Mouse (Mus musculus): Measurements from ENCODE around the gene Col27a1. TPM values are rescaled to one million over a fixed set of nuclear protein-coding genes. Genes with fewer than 3 reads are reported as not detected.
A peak's percentile ranks its signal among the peaks of the same experiment; 100 is the strongest.

Gene Col27a1
- total RNA-seq, 2 experiments from 2014 or later = 4.2 to 5.2 TPM

- DNase-seq (ENCODE audit: low spot score in 2 of 2) = peak; percentile 89 to 95
Observed at GRCm38 (mm10) chr4:63368577-63368976, 154.8 kb downstream of the Col27a1 start.

- no peak for DNase-seq (ENCODE audit: low spot score in 2 of 2)
Observed at GRCm38 (mm10) chr4:63370897-63371296, 157.1 kb downstream of the Col27a1 start.

GRCm38 (mm10) chr4:63371890-63372289 is 158.1 kb downstream of the Col27a1 start:
- DNase-seq (ENCODE audit: low spot score in 2 of 2) = peak in 1 of 2 experiments; percentile 41

GRCm38 (mm10) chr4:63373404-63373803 is 159.6 kb downstream of the Col27a1 start:
- DNase-seq (ENCODE audit: low spot score in 2 of 2) = no peak

GRCm38 (mm10) chr4:63374331-63374730 is 160.5 kb downstream of the Col27a1 start:
- DNase-seq (ENCODE audit: low spot score in 2 of 2) = no peak

GRCm38 (mm10) chr4:63375367-63375766 is 161.6 kb downstream of the Col27a1 start:
- DNase-seq (ENCODE audit: low spot score in 2 of 2) = no peak

- DNase-seq (ENCODE audit: low spot score in 2 of 2) = no peak
Observed at GRCm38 (mm10) chr4:63377483-63377882, 163.7 kb downstream of the Col27a1 start.

GRCm38 (mm10) chr4:63382676-63383369 is 169.0 kb downstream of the Col27a1 start:
- no peak for DNase-seq (ENCODE audit: low spot score in 2 of 2)

- no peak for DNase-seq (ENCODE audit: low spot score in 2 of 2)
Observed at GRCm38 (mm10) chr4:63383474-63383873, 169.7 kb downstream of the Col27a1 start.

GRCm38 (mm10) chr4:63384262-63384661 is 170.5 kb downstream of the Col27a1 start:
- DNase-seq (ENCODE audit: low spot score in 2 of 2) = no peak

Small RNA genes within 50 kb of the gene (microRNA-seq; reads per million reads assigned to microRNA genes)
- gene Mir455 = 955 to 1,108 reads per million in 2 experiments

Other genes with a start within 250 kb of the Col27a1 start
- 1 to 10 TPM; 5.5 to 6.0 TPM for gene Zfp618, start 248.4 kb upstream of the Col27a1 start, total RNA-seq (2021)
- gene Ambp, start 59.2 kb upstream of the Col27a1 start, total RNA-seq (2021) = not detected
- not detected for gene Kif12, start 41.9 kb upstream of the Col27a1 start, total RNA-seq (2021)
- not detected for gene Orm1, start 130.6 kb downstream of the Col27a1 start, total RNA-seq (2021)
- not detected for gene Orm3, start 142.2 kb downstream of the Col27a1 start, total RNA-seq (2021)
- gene Orm2, start 148.4 kb downstream of the Col27a1 start, total RNA-seq (2021) = not detected
- gene Akna, start 189.3 kb downstream of the Col27a1 start, total RNA-seq (2021) = 1 to 10 TPM; 3.3 TPM